Mouse (Mus musculus) small intestine, adult 2 months (tissue): ENCODE results near the gene Phf11d.
"Not testable (repeated sequence)": the region's sequence is repeated elsewhere in the genome, so short reads cannot be mapped to it uniquely, and the experiment has no call there.

Experiments used
- CTCF ChIP-seq: fragments of 200-500 bp; IDR thresholded peaks from 2 replicates; pipeline ENCODE4 v1.5.1; 2012; ENCODE audit warnings: low read depth, mild to moderate bottlenecking, control low read depth, inconsistent platforms, low read length, moderate library complexity, mixed read lengths; ENCODE audit not compliant: insufficient replicate concordance, insufficient read length; ENCODE audit errors: extremely low read depth
- POLR2A ChIP-seq: fragments of 200-500 bp; IDR thresholded peaks from 2 replicates; pipeline ENCODE4 v1.6.1; 2012; ENCODE audit warnings: low read depth, mild to moderate bottlenecking, control low read depth, inconsistent platforms, low read length, moderate library complexity

DNA sequence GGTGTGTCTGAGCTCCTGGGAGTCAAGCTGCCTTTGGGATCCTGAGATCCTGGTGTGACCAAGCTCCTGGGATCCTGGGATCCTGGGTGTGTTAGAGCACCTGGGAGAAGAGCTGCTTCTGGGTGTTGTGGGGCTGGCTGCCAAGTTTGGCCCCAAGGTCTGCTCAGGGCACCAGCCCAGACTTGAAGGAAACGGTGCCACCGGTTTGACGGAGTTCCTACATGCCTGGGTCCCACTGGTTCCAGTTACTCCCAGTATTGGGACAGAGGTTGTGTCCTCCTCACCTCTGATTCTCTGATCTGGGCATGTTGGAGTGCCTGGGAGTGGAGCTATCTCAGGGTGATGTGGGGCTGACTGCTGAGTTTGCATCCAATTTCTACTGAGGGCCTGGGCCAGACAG is 46.2 kb downstream of the Phf11d start:
- TF ChIP-seq CTCF, POLR2A: not testable (repeated sequence)
